Mouse (Mus musculus) adrenal gland, postnatal 36 days (tissue): ENCODE data around the gene Coro7. TPM values are rescaled to one million over a fixed set of nuclear protein-coding genes. Genes with fewer than 3 reads are reported as not detected.
"Not testable (repeated sequence)": the region's sequence is repeated elsewhere in the genome, so short reads cannot be mapped to it uniquely, and the experiment has no call there.

Experiments
- DNase-seq, 2 experiments: peaks; one replicate each; pipeline ENCODE4 v3.0.0; 2021; ENCODE audit warnings: mixed read lengths in 1 of 2
- total RNA-seq, 2 experiments: library from RNA; stranded (reverse); gene quantifications; 2 replicates each; pipeline ENCODE4 v1.2.3; 2021

Gene Coro7
- total RNA-seq, 2 experiments from 2014 or later = 24.6 to 25.1 TPM

GRCm38 (mm10) chr16:4682628-4683179 is 3.1 kb upstream of the Coro7 start:
- DNase-seq = no peak

- DNase-seq = not testable (repeated sequence)
Observed at GRCm38 (mm10) chr16:4680922-4681455, 1.4 kb upstream of the Coro7 start.

- no peak for DNase-seq
Observed at GRCm38 (mm10) chr16:4678080-4678479, 1.5 kb downstream of the Coro7 start.

GRCm38 (mm10) chr16:4676836-4677235 is 2.7 kb downstream of the Coro7 start:
- DNase-seq = no peak

- DNase-seq = no peak
Observed at GRCm38 (mm10) chr16:4674091-4674490, 5.5 kb downstream of the Coro7 start.

GRCm38 (mm10) chr16:4670317-4670716 is 9.3 kb downstream of the Coro7 start:
- no peak for DNase-seq

GRCm38 (mm10) chr16:4667190-4667808 is 12.3 kb downstream of the Coro7 start:
- DNase-seq = peak; percentile 86 to 91

GRCm38 (mm10) chr16:4665726-4666125 is 13.9 kb downstream of the Coro7 start:
- no peak for DNase-seq

GRCm38 (mm10) chr16:4663806-4664205 is 15.8 kb downstream of the Coro7 start:
- DNase-seq = no peak

- DNase-seq = no peak
Observed at GRCm38 (mm10) chr16:4661605-4662004, 18.0 kb downstream of the Coro7 start.

- DNase-seq = no peak
Observed at GRCm38 (mm10) chr16:4659326-4659725, 20.3 kb downstream of the Coro7 start.

- no peak for DNase-seq
Observed at GRCm38 (mm10) chr16:4658781-4659245, 20.8 kb downstream of the Coro7 start.

GRCm38 (mm10) chr16:4656571-4657081 is 23.0 kb downstream of the Coro7 start:
- no peak for DNase-seq

GRCm38 (mm10) chr16:4655764-4656570 is 23.6 kb downstream of the Coro7 start:
- no peak for DNase-seq

GRCm38 (mm10) chr16:4655251-4655734 is 24.3 kb downstream of the Coro7 start:
- peak; percentile 39 to 62 for DNase-seq

- no peak for DNase-seq
Observed at GRCm38 (mm10) chr16:4654706-4655105, 24.9 kb downstream of the Coro7 start.

GRCm38 (mm10) chr16:4652707-4653416 is 26.7 kb downstream of the Coro7 start:
- DNase-seq = no peak

- DNase-seq = no peak
Observed at GRCm38 (mm10) chr16:4651624-4652023, 28.0 kb downstream of the Coro7 start.

- DNase-seq = no peak
Observed at GRCm38 (mm10) chr16:4651081-4651480, 28.5 kb downstream of the Coro7 start.

- no peak for DNase-seq
Observed at GRCm38 (mm10) chr16:4650161-4650560, 29.4 kb downstream of the Coro7 start.

GRCm38 (mm10) chr16:4649692-4650091 is 29.9 kb downstream of the Coro7 start:
- DNase-seq = no peak

- DNase-seq = no peak
Observed at GRCm38 (mm10) chr16:4649211-4649610, 30.4 kb downstream of the Coro7 start.
